20 mouse cellular contexts compared by ENCODE assay signal in genomic region chr2:18038141-18038752, GRCm38 (mm10). TPM values are rescaled to one million over a fixed set of nuclear protein-coding genes. Genes with fewer than 3 reads are reported as not detected.
DNase-seq lines count a peak whose midpoint lies in the region; ATAC-seq and TF ChIP-seq lines count a peak whose summit lies in the region.
"Had no signal": no experiment of that assay in that cellular context is flagged by ENCODE, and none has a peak within 500 bp of the region (broad histone marks: within the 10 kb centered on the region; RNA-seq: fewer than 3 reads in every experiment).

No protein-coding gene starts in this region.

- no peaks in the 10 kb centered on the region for H3K36me3 ChIP-seq in intestine, embryonic 14.5 days (ENCODE audit: control insufficient read depth, insufficient read depth, low read length)
- H3K36me3 ChIP-seq in intestine, embryonic 16.5 days (ENCODE audit: control insufficient read depth, insufficient read depth, low read length), result no peaks in the 10 kb centered on the region
- no peaks in the 10 kb centered on the region for H3K36me3 ChIP-seq in neural tube, embryonic 12.5 days
- H3K36me3 ChIP-seq in neural tube, embryonic 15.5 days, result no peaks in the 10 kb centered on the region
- no peaks in the 10 kb centered on the region for H3K36me3 ChIP-seq in forebrain, postnatal 0 days (ENCODE audit: insufficient read depth)
- H3K36me3 ChIP-seq in midbrain, embryonic 13.5 days, result no peaks in the 10 kb centered on the region
- H3K36me3 ChIP-seq: embryonic facial prominence, embryonic 15.5 days; liver, embryonic 13.5 days had no signal

- H3K4me2 ChIP-seq in intestine, embryonic 14.5 days (ENCODE audit: low read length), result no peak overlapping the region
- no peak overlapping the region for H3K4me2 ChIP-seq in intestine, embryonic 16.5 days (ENCODE audit: low read depth, low read length)
- H3K4me2 ChIP-seq in neural tube, embryonic 12.5 days (replicated peaks), result peak overlapping the region; percentile 66
- H3K4me2 ChIP-seq in neural tube, embryonic 15.5 days, result no peak overlapping the region
- H3K4me2 ChIP-seq in forebrain, postnatal 0 days (ENCODE audit: low read depth), result no peak overlapping the region
- peak overlapping the region; percentile 83 for H3K4me2 ChIP-seq in midbrain, embryonic 13.5 days (replicated peaks)
- H3K4me2 ChIP-seq: embryonic facial prominence, embryonic 15.5 days; liver, embryonic 13.5 days had no signal

- no peak for TF ChIP-seq CTCF in forebrain, postnatal 0 days (IDR thresholded peaks at IDR 0.05; ENCODE audit: low read depth)

- H3K27ac ChIP-seq in intestine, embryonic 14.5 days (ENCODE audit: low read depth), result no peak overlapping the region
- no peak overlapping the region for H3K27ac ChIP-seq in intestine, embryonic 16.5 days (ENCODE audit: low read length)
- H3K27ac ChIP-seq in neural tube, embryonic 12.5 days, result no peak overlapping the region
- H3K27ac ChIP-seq in neural tube, embryonic 15.5 days (replicated peaks), result no peak overlapping the region
- H3K27ac ChIP-seq in forebrain, postnatal 0 days (ENCODE audit: low read depth, low read length), result no peak overlapping the region
- H3K27ac ChIP-seq in midbrain, embryonic 13.5 days, result no peak overlapping the region; the same call in 1 of the 2 replicates
- H3K27ac ChIP-seq: embryonic facial prominence, embryonic 15.5 days; liver, embryonic 13.5 days had no signal

- H3K9ac ChIP-seq in intestine, embryonic 14.5 days (ENCODE audit: low read length), result no peak overlapping the region
- H3K9ac ChIP-seq in intestine, embryonic 16.5 days (ENCODE audit: low read depth, low read length), result no peak overlapping the region
- no peak overlapping the region for H3K9ac ChIP-seq in neural tube, embryonic 12.5 days
- H3K9ac ChIP-seq in neural tube, embryonic 15.5 days (replicated peaks), result no peak overlapping the region
- no peak overlapping the region for H3K9ac ChIP-seq in forebrain, postnatal 0 days
- 0 out of 2 replicates have a peak overlapping the region, but pooled peaks have one; percentile 92 for H3K9ac ChIP-seq in midbrain, embryonic 13.5 days (replicated peaks)
- H3K9ac ChIP-seq: embryonic facial prominence, embryonic 15.5 days; liver, embryonic 13.5 days had no signal

- H3K9me3 ChIP-seq in intestine, embryonic 14.5 days (ENCODE audit: control insufficient read depth, low read length), result no peaks in the 10 kb centered on the region
- no peaks in the 10 kb centered on the region for H3K9me3 ChIP-seq in intestine, embryonic 16.5 days (ENCODE audit: control insufficient read depth, low read length)
- no peaks in the 10 kb centered on the region for H3K9me3 ChIP-seq in neural tube, embryonic 12.5 days
- no peaks in the 10 kb centered on the region for H3K9me3 ChIP-seq in neural tube, embryonic 15.5 days (replicated peaks)
- H3K9me3 ChIP-seq in forebrain, postnatal 0 days (ENCODE audit: low read length), result no peaks in the 10 kb centered on the region
- H3K9me3 ChIP-seq in midbrain, embryonic 13.5 days, result no peaks in the 10 kb centered on the region
- H3K9me3 ChIP-seq: embryonic facial prominence, embryonic 15.5 days; liver, embryonic 13.5 days had no signal

- H3K27me3 ChIP-seq in intestine, embryonic 14.5 days (replicated peaks; ENCODE audit: control insufficient read depth, insufficient read depth, low read length), result no peaks in the 10 kb centered on the region
- H3K27me3 ChIP-seq in intestine, embryonic 16.5 days (replicated peaks; ENCODE audit: control insufficient read depth, insufficient read depth, low read length), result no peaks in the 10 kb centered on the region
- no peaks in the 10 kb centered on the region for H3K27me3 ChIP-seq in neural tube, embryonic 12.5 days (replicated peaks)
- no peaks in the 10 kb centered on the region for H3K27me3 ChIP-seq in neural tube, embryonic 15.5 days (replicated peaks)
- no peaks in the 10 kb centered on the region for H3K27me3 ChIP-seq in forebrain, postnatal 0 days (ENCODE audit: insufficient read depth, low read length)
- H3K27me3 ChIP-seq in midbrain, embryonic 13.5 days, result no peaks in the 10 kb centered on the region
- H3K27me3 ChIP-seq: embryonic facial prominence, embryonic 15.5 days had no signal

- 61% methylated on average over 3 of the region's 3 CpGs for WGBS in intestine, embryonic 14.5 days
- WGBS in intestine, embryonic 16.5 days, result 72% methylated on average over 3 of the region's 3 CpGs
- WGBS in neural tube, embryonic 12.5 days, result 47% methylated on average over 3 of the region's 3 CpGs
- 65% methylated on average over 3 of the region's 3 CpGs for WGBS in neural tube, embryonic 15.5 days
- 53% methylated on average over 3 of the region's 3 CpGs for WGBS in forebrain, postnatal 0 days
- WGBS in midbrain, embryonic 13.5 days, result 40% methylated on average over 3 of the region's 3 CpGs

- ATAC-seq in intestine, embryonic 14.5 days (replicated peaks; ENCODE audit: low FRiP score, low TSS enrichment, low read depth), result no peak
- ATAC-seq in intestine, embryonic 16.5 days, result no peak
- no peak for ATAC-seq in neural tube, embryonic 12.5 days (ENCODE audit: low FRiP score, low read depth)
- no peak for ATAC-seq in neural tube, embryonic 15.5 days (ENCODE audit: low FRiP score)
- no peak for ATAC-seq in forebrain, postnatal 0 days
- ATAC-seq in midbrain, embryonic 13.5 days, result no peak
- no peak for ATAC-seq in megakaryocyte-erythroid progenitor cell, adult 5-6 weeks (replicated peaks; ENCODE audit: low FRiP score, low TSS enrichment, poor library complexity, severe bottlenecking)

- DNase-seq in intestine, embryonic 14.5 days (ENCODE audit: low spot score), result peak; percentile 52
- peak; percentile 33 for DNase-seq in forebrain, postnatal 0 days
- no peak for DNase-seq in ovary, postnatal 10 days (ENCODE audit: low spot score)
- DNase-seq: adrenal gland, postnatal 25 days; gastrocnemius, postnatal 36 days; layer of hippocampus, adult 9-11 months; liver, embryonic 13.5 days; lung, postnatal 36 days; thymus, postnatal 14 days had no signal

- H3K4me3 ChIP-seq in intestine, embryonic 14.5 days (ENCODE audit: low read depth, low read length), result no peak overlapping the region
- H3K4me3 ChIP-seq in intestine, embryonic 16.5 days (ENCODE audit: low read length), result no peak overlapping the region
- H3K4me3 ChIP-seq in neural tube, embryonic 12.5 days, result no peak overlapping the region
- no peak overlapping the region for H3K4me3 ChIP-seq in neural tube, embryonic 15.5 days (replicated peaks)
- no peak overlapping the region for H3K4me3 ChIP-seq in forebrain, postnatal 0 days (ENCODE audit: low read depth, low read length)
- peak overlapping the region; percentile 91; the same call in 1 of the 2 replicates for H3K4me3 ChIP-seq in midbrain, embryonic 13.5 days (replicated peaks)
- H3K4me3 ChIP-seq: embryonic facial prominence, embryonic 15.5 days; liver, embryonic 13.5 days had no signal

- H3K4me1 ChIP-seq in intestine, embryonic 14.5 days (replicated peaks; ENCODE audit: control insufficient read depth, insufficient read depth, low read length), result peaks cover 40% of the 10 kb centered on the region
- peaks cover 23% of the 10 kb centered on the region for H3K4me1 ChIP-seq in intestine, embryonic 16.5 days (ENCODE audit: control insufficient read depth, insufficient read depth, low read length)
- H3K4me1 ChIP-seq in neural tube, embryonic 12.5 days, result peaks cover 66% of the 10 kb centered on the region
- H3K4me1 ChIP-seq in neural tube, embryonic 15.5 days, result peaks cover 46% of the 10 kb centered on the region
- peaks cover 26% of the 10 kb centered on the region for H3K4me1 ChIP-seq in forebrain, postnatal 0 days (ENCODE audit: insufficient read depth)
- H3K4me1 ChIP-seq in midbrain, embryonic 13.5 days (replicated peaks), result peaks cover 82% of the 10 kb centered on the region

RNA-seq across cellular contexts. Expression of gene A930004D18Rik, which starts 0.7 kb away (rescaled TPM):
- polyA plus RNA-seq in intestine, embryonic 14.5 days (2014; fragmentation: Nextera tagmentation; extraction: Ambion mirVana), result 11.5 and 13.3 TPM in 2 replicates
- polyA plus RNA-seq in intestine, embryonic 16.5 days (2015; fragmentation: Nextera tagmentation; extraction: Ambion mirVana), result 9.8 and 11.5 TPM in 2 replicates
- 17.1 and 17.6 TPM in 2 replicates for polyA plus RNA-seq in neural tube, embryonic 12.5 days (2016; fragmentation: Nextera tagmentation; extraction: Ambion mirVana)
- 8.6 and 13.1 TPM in 2 replicates for polyA plus RNA-seq in neural tube, embryonic 15.5 days (2015; fragmentation: Nextera tagmentation; extraction: Ambion mirVana)
- total RNA-seq in forebrain, postnatal 0 days (2014; rRNA removed), result 2.6 and 3.5 TPM in 2 replicates
- 10.1 and 11.8 TPM in 2 replicates for polyA plus RNA-seq in forebrain, postnatal 0 days (2015; fragmentation: Nextera tagmentation; extraction: Ambion mirVana)
- 14.7 and 17.1 TPM in 2 replicates for polyA plus RNA-seq in midbrain, embryonic 13.5 days (2015; fragmentation: Nextera tagmentation; extraction: Ambion mirVana)
- not detected in 2 replicates for total RNA-seq in megakaryocyte-erythroid progenitor cell, adult 5-6 weeks (2014; fragmentation: Nextera tagmentation)
- total RNA-seq in megakaryocyte-erythroid progenitor cell, adult 5-6 weeks (2017), result not detected in 2 replicates

RNA-seq across cellular contexts. Expression of gene Skida1, which starts 10.6 kb away (rescaled TPM):
- polyA plus RNA-seq in intestine, embryonic 14.5 days (2014; fragmentation: Nextera tagmentation; extraction: Ambion mirVana), result 3.3 and 3.8 TPM in 2 replicates
- polyA plus RNA-seq in intestine, embryonic 16.5 days (2015; fragmentation: Nextera tagmentation; extraction: Ambion mirVana), result 2.0 and 2.7 TPM in 2 replicates
- polyA plus RNA-seq in neural tube, embryonic 12.5 days (2016; fragmentation: Nextera tagmentation; extraction: Ambion mirVana), result 13.2 and 13.4 TPM in 2 replicates
- 3.8 and 5.2 TPM in 2 replicates for polyA plus RNA-seq in neural tube, embryonic 15.5 days (2015; fragmentation: Nextera tagmentation; extraction: Ambion mirVana)
- total RNA-seq in forebrain, postnatal 0 days (2014; rRNA removed), result 11.4 and 12.6 TPM in 2 replicates
- polyA plus RNA-seq in forebrain, postnatal 0 days (2015; fragmentation: Nextera tagmentation; extraction: Ambion mirVana), result 4.3 and 4.9 TPM in 2 replicates
- 17.8 and 18.3 TPM in 2 replicates for polyA plus RNA-seq in midbrain, embryonic 13.5 days (2015; fragmentation: Nextera tagmentation; extraction: Ambion mirVana)
- not detected in 2 replicates for total RNA-seq in megakaryocyte-erythroid progenitor cell, adult 5-6 weeks (2014; fragmentation: Nextera tagmentation)
- total RNA-seq in megakaryocyte-erythroid progenitor cell, adult 5-6 weeks (2017), result not detected in 2 replicates

RNA-seq across cellular contexts. Expression of gene Mllt10, which starts 16.8 kb away (rescaled TPM):
- polyA plus RNA-seq in intestine, embryonic 14.5 days (2014; fragmentation: Nextera tagmentation; extraction: Ambion mirVana), result 36.4 and 40.2 TPM in 2 replicates
- 45.4 and 47.2 TPM in 2 replicates for polyA plus RNA-seq in intestine, embryonic 16.5 days (2015; fragmentation: Nextera tagmentation; extraction: Ambion mirVana)
- polyA plus RNA-seq in neural tube, embryonic 12.5 days (2016; fragmentation: Nextera tagmentation; extraction: Ambion mirVana), result 60.5 and 67.2 TPM in 2 replicates
- 46.2 and 57.7 TPM in 2 replicates for polyA plus RNA-seq in neural tube, embryonic 15.5 days (2015; fragmentation: Nextera tagmentation; extraction: Ambion mirVana)
- total RNA-seq in forebrain, postnatal 0 days (2014; rRNA removed), result 27.3 and 31.3 TPM in 2 replicates
- polyA plus RNA-seq in forebrain, postnatal 0 days (2015; fragmentation: Nextera tagmentation; extraction: Ambion mirVana), result 15.9 and 27.4 TPM in 2 replicates
- polyA plus RNA-seq in midbrain, embryonic 13.5 days (2015; fragmentation: Nextera tagmentation; extraction: Ambion mirVana), result 69.6 and 75.2 TPM in 2 replicates
- 124 and 133 TPM in 2 replicates for total RNA-seq in megakaryocyte-erythroid progenitor cell, adult 5-6 weeks (2014; fragmentation: Nextera tagmentation)
- 71.4 and 79.9 TPM in 2 replicates for total RNA-seq in megakaryocyte-erythroid progenitor cell, adult 5-6 weeks (2017)

RNA-seq across cellular contexts. Expression of gene H2al2a, which starts 41.5 kb away (rescaled TPM):
- polyA plus RNA-seq in intestine, embryonic 14.5 days (2014; fragmentation: Nextera tagmentation; extraction: Ambion mirVana), result not detected in 2 replicates
- polyA plus RNA-seq in intestine, embryonic 16.5 days (2015; fragmentation: Nextera tagmentation; extraction: Ambion mirVana), result not detected in 2 replicates
- polyA plus RNA-seq in neural tube, embryonic 12.5 days (2016; fragmentation: Nextera tagmentation; extraction: Ambion mirVana), result not detected in 2 replicates
- not detected in 2 replicates for polyA plus RNA-seq in neural tube, embryonic 15.5 days (2015; fragmentation: Nextera tagmentation; extraction: Ambion mirVana)
- total RNA-seq in forebrain, postnatal 0 days (2014; rRNA removed), result not detected in 2 replicates
- polyA plus RNA-seq in forebrain, postnatal 0 days (2015; fragmentation: Nextera tagmentation; extraction: Ambion mirVana), result not detected in 2 replicates
- not detected in 2 replicates for polyA plus RNA-seq in midbrain, embryonic 13.5 days (2015; fragmentation: Nextera tagmentation; extraction: Ambion mirVana)
- not detected in 2 replicates for total RNA-seq in megakaryocyte-erythroid progenitor cell, adult 5-6 weeks (2014; fragmentation: Nextera tagmentation)
- not detected in 2 replicates for total RNA-seq in megakaryocyte-erythroid progenitor cell, adult 5-6 weeks (2017)
- total RNA-seq: adrenal gland, postnatal 25 days; gastrocnemius, postnatal 36 days; left cerebral cortex, postnatal 36 days; MEL had no signal
- polyA plus RNA-seq: embryonic facial prominence, embryonic 15.5 days; frontal cortex, adult 2 months; heart, embryonic 14.5 days; liver, embryonic 13.5 days; stomach, embryonic 14.5 days had no signal

Comparison
In these comparisons a context has a peak if more than half of its experiments do, and no peak if none do; other contexts are left out.
1. H3K4me2 ChIP-seq: peak in neural tube, embryonic 12.5 days (single experiment) and midbrain, embryonic 13.5 days (single experiment); none in intestine, embryonic 14.5 days (single experiment), intestine, embryonic 16.5 days (single experiment), neural tube, embryonic 15.5 days (single experiment) and forebrain, postnatal 0 days (single experiment).